Mouse (Mus musculus) gastrocnemius, postnatal 14 days (tissue): ENCODE measurements around the gene Gpr152. TPM values are rescaled to one million over a fixed set of nuclear protein-coding genes. Genes with fewer than 3 reads are reported as not detected.

Experiments
- DNase-seq: peaks from one replicate; pipeline ENCODE4 v3.0.0; 2021; ENCODE audit warnings: mixed read lengths
- intact Hi-C: fragments of 180-260 bp; cut with DNase I; formaldehyde crosslinking; loops from one replicate; pipeline ENCODE4 v1.15.1; 2025; ENCODE audit warnings: low total_unique reads
- total RNA-seq, 2 experiments: library from RNA; stranded (reverse); gene quantifications; 2 replicates each; pipeline ENCODE4 v1.2.3; 2021

Gene Gpr152
- total RNA-seq, 2 experiments from 2014 or later = not detected

DNA sequence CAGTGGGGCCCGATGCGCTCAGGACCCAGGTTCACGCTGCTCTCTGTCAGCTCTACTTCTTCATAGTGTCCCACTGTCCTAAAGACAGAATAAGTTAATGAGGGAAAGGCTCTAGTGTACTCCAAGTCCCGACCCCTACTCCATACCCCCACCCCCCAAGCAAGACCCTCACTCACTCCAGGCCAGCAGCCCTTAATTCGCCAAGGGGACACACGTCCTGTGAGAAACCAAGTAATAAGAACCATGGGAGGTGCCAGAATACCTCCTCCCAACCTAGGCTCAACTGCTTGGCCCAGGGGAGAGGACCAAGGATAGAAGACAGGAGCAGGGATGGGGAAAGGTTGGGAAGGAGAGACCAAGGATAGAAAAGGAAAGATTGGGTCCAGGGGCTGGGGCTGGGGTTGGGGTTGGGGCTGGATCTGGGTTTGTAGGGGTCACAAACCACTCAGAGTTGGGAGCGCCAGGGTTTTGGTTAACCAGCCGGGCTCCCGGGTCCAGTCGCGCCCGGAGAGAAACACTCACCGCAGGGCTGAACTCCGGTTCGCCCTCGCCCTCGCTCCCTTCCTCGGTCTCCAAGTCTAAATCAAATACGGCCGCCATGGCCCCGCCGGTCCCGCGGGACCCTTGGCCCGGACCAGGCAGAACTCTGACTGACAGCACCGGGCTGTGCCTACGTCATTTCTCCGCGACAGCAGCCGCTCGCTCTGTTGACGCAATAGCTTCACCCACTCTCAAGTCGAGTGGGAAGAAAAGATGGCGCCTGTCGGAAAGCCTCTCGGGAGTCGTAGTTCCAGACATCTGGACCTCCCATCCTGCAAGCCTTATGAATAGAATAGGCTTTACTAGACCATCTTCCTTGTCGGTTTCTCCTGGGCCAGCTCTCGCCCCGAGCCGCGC is 23.3 kb downstream of the Gpr152 start, which contains the start of gene Rps6kb2:
Gene Rps6kb2 (minus strand): TSS at position 709 of the 897 bp plus-strand sequence.
- DNase-seq = peak; percentile 95
- intact Hi-C loops = no loop called here

- intact Hi-C loops = no loop called here
Observed at GRCm38 (mm10) chr19:4163543-4163887, 23.9 kb downstream of the Gpr152 start.

DNA sequence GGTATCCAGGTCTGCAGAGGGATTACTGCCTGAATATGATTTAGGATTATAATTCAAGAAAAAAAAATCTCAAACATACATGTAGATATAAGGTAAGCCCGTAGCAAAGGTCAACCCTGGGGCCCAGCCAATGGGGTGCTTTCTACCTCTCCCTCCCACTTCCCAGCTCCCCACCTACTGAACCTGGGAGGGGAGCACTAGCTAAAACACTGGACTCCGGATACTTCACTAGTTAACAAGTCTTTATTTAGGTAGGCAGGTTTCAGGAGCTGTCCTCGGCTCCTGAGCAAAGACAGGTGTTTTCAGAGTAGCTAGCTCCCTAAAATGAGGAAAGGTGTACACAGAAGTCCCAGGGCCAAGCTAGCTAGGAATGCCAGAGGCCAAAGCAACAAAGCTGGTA is 24.5 kb downstream of the Gpr152 start:
- DNase-seq = no peak
- intact Hi-C loops = no loop called here

More at GRCm38 (mm10) chr19:4163543-4163887, 23.9 kb downstream of the Gpr152 start:
- DNase-seq = no peak

DNA sequence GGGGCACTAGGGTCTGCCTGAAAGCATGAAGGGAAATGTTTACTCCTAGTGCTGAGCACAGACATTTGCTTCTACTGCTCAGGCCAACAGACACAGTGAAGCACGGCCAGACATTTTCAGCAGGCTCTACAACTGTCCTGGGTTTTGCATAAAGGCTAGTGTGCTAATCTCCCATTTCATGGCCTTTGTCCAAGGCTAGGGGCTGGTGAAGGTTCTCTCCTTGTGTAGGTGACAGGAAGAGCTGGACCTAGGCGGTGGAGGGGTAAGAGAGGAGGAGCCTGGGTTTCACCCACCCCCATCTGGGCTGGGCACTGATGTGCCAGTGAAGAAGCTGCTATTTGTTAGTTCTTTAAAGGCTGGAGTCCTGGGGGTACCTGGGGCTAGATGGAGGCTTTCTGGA is 25.1 kb downstream of the Gpr152 start:
- intact Hi-C loops = no loop called here
- no peak for DNase-seq

GRCm38 (mm10) chr19:4166678-4167476 is 27.3 kb downstream of the Gpr152 start:
- no peak for DNase-seq
- intact Hi-C loops = no loop called here

DNA sequence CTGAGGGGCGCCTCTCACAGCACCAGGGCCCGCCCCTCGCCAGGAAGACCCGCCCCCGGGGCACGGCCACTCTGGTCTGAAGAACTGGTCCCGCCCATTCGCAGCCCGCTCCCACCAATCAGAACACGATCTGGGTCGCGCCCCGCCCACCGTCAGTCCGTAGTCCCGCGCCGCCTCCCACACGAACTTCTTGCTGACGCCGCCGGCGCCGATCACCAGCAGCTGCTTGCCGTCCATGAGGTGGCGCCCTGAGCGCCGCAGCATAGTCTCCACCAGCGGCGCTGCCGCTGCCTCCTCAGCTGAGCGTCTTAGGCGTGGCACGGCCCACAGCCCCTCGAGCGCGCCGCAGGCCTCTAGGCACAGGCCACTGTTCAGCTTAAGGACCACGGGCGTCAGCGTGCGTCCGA is 29.8 kb downstream of the Gpr152 start:
- DNase-seq = peak; percentile 99
- intact Hi-C loops = no loop called here

- intact Hi-C loops = no loop called here
- DNase-seq = no peak
Observed at GRCm38 (mm10) chr19:4169810-4170209, 30.2 kb downstream of the Gpr152 start.

DNA sequence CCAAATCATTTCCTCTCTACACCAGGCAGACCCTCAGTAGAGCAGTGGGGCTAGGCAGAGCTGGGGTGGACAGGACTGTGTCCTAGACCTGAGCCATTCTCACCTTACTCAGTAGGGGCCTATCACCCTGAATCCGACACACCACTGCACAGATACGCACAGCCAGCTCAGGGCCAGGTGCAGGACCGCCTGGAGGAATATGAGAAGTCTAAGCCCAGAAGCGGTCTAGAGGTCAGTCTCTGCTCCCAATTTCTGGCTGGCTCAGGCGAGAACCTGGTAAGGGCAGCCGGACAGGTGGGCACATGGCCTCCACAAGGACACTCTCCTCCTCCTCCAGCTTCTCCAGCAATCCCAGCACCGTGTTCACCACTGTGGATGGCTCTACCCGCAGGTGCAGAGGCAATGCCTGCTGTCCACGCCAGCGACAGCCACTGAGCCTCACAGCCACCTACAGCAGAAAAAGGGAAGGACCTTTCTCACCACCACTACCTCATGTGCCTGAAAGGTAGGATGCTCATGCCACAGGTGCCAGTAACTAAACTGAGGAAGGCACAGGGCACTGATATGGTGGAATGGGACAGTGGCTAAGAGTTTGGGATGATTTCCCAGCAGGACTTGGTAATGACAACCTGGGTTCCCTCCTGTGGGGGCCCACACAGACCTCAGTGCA is 31.3 kb downstream of the Gpr152 start:
- DNase-seq = no peak
- intact Hi-C loops = no loop called here

DNA sequence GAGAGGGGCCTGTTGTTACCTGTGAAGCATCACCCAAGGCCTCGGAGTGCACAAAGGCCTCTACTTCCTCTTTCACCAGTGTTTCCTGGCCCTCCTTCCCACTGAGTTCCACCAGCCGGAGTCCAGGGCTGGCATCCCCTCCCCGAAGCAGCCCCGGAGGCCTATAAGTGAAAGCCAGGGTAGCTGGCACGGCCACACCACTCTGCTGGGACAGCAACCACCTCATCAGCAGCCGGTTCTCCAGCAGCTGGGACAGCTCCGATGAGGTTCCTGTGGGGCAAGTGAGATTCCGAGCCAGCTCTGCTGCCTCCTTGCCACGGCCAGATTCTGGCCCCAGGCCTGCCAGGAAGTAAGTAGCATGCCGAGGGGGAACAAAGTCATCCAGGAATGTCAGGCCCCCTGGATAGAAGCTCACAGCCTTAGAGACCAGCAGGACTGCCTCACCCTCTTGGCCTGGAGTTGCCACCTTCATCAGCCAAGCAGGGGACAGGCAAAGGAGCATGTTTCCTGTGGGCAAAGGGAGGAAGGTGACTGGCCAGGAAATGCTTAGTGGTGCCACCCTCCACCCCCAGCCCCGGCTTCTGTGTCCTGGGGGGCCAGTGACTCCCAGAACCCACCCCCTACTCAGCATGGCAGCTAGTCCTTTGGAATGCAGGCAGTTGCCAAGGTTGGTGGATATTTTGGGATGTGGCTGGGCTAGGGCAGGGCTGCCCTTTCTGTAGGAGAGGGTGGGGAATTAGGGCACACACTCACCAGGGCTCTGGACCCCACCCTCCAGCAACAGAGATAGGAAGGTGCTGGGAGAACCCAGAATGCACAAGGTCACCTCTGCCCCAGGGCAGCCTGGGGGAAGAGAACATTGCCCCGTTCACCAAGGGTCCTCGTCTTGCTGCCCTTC is 32.1 kb downstream of the Gpr152 start:
- intact Hi-C loops = no loop called here
- peak; percentile 71 for DNase-seq

DNA sequence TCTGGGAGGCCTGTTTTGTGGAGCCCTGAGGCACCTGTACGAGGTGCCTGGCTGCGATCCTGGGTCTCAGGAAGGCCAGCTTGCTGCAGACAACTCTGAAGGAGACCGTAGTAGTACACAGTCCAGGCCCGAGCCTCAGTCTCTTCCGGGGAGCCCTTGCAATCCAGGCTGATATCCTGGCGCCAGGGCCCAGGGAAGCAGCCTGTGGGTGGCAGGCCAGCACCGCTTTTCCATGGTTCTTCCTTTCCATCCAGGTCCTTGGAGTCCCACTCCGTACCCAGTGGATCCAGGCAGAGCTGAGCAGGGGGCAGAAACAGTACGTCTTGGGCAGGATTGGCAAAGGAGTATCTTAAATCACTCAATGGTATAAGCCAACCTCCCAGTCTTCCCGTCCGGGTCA is 33.3 kb downstream of the Gpr152 start:
- intact Hi-C loops = no loop called here
- no peak for DNase-seq

DNA sequence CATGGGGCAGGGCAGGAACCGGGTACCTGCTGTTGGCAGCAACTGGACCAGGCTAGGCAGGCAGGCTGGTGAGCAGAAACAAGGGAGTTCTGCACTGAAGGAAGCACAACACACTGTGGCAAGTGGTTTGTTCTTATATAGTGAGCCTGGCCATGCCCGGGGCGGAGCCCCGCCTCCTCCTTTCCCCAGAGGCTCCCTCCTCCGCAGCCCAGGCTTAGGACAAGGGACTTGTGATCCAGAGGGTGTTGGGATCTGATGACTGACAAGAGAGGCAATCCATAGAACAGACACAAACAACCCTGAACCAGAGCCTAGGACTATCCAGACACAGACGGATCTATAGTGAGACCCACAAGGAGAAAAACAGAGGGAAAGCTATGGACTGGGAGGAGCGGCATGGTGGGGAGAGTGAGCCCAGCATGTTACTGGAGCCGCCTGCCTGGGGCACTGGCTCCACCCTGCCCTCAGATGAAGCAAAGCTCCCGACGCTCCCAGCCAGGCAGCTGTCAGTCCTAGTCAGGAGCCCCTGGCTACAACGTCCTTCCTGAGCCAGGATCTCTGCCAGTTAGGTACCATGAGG is 35.9 kb downstream of the Gpr152 start, which contains the start of gene Carns1:
Gene Carns1 (minus strand): TSS at position 112 of the 580 bp plus-strand sequence.
- intact Hi-C loops = no loop called here

GRCm38 (mm10) chr19:4180411-4180810 is 40.8 kb downstream of the Gpr152 start:
- intact Hi-C loops = no loop called here
- DNase-seq = no peak

More for the DNA sequence above, 35.9 kb downstream of the Gpr152 start, which contains the start of gene Carns1:
- peak; percentile 65 for DNase-seq

DNA sequence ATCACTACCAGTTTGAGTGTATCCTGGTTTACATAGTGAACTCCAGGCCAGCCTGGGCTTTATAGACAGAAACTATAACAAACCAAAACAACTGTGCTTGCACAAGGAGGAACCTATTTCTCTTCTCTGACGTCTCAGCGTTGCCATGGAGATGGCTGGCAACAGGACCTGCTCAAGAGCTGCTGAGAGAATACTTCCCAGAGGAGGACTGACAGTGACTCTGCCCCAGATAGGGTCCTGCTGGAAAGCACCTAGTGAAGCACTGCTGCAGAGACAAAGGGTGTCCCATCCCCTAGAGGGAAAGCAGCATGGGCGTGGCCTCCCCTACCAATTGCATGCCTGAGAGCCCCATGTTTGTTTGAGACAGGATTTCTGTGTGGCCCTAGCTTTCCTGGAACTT is 42.3 kb downstream of the Gpr152 start:
- intact Hi-C loops = no loop called here
- DNase-seq = peak; percentile 47

- intact Hi-C loops = no loop called here
- DNase-seq = no peak
Observed at GRCm38 (mm10) chr19:4183689-4184088, 44.1 kb downstream of the Gpr152 start.

DNA sequence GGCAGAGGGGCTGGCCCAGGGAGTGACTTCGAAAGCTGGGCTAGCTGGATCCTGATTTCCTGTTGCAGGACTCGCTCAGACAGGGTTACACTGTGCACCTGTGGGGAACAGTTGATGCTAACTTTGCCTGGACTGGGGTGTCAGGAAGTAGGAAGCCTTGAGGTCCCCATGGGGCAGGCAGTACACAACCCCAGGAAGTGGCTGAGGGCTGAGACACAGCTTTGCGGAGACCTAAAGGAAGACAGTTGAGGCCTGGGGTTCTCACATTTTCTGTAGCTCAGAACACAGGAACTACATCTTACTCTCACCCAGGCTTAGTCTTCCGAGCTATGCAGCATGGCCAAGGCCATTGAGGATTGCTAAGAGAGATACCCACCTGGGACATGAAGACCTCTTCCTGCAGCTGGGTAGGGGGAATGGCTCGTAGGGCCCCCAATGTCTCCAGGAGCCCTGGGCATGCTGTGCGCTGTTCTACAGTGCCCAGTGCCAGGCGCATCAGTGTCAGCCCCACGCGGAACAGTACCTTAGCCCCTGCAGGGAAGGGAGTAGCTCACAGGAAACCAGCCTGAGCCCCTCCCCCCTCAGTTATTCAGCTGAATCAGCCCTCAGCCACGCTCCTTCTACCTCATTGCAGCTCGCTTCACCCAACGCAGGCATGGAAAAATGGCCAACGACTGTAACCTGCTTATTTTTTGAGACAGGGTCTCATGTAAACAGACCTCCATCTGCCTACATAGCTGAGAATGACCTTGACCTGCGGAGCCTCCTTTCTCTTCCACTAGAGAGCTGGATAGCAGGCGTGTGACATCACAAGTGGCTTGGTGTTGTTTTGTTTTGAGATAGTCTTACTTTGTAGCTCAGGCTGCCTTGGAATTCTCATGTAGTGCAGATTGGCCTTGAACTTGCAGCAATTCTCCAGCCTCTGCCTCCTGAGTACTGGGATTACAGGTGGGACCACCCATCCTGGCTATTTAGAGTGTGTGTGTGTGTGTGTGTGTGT is 45.7 kb downstream of the Gpr152 start:
- DNase-seq = no peak
- intact Hi-C loops = no loop called here

DNA sequence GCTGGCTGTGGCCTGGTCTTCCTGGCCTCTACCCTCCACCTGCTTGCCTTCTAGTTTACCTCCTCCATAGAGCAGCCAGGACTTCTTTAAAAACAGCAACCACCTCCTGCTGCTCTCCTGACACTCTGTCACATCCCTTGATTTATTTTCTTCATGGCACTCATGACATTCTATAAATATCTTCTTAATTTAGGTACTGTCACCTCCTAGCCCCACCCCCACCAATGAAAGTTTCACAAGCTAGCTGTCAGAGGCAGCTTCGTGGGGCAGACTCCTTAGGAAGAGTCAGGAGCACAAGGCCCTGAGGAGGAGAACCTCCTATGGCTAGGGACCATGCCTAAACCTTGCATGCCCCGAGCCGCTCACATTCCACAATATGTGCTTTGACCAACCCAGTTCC is 47.7 kb downstream of the Gpr152 start:
- no peak for DNase-seq
- intact Hi-C loops = no loop called here

GRCm38 (mm10) chr19:4189051-4189620 is 49.5 kb downstream of the Gpr152 start:
- intact Hi-C loops = no loop called here
- no peak for DNase-seq
